Mouse (Mus musculus) megakaryocyte, embryonic 14.5 days (primary cell): ENCODE data around the gene Dcaf10.

Experiments
- FLI1 ChIP-seq: IDR thresholded peaks from 2 replicates; pipeline ENCODE4 v1.6.1; 2012; ENCODE audit warnings: low read length, inconsistent platforms, mixed read lengths
- GATA1 ChIP-seq: IDR thresholded peaks from 3 replicates; pipeline ENCODE4 v1.6.1; 2012; ENCODE audit warnings: mixed read lengths, low read length, inconsistent platforms, borderline replicate concordance

DNA sequence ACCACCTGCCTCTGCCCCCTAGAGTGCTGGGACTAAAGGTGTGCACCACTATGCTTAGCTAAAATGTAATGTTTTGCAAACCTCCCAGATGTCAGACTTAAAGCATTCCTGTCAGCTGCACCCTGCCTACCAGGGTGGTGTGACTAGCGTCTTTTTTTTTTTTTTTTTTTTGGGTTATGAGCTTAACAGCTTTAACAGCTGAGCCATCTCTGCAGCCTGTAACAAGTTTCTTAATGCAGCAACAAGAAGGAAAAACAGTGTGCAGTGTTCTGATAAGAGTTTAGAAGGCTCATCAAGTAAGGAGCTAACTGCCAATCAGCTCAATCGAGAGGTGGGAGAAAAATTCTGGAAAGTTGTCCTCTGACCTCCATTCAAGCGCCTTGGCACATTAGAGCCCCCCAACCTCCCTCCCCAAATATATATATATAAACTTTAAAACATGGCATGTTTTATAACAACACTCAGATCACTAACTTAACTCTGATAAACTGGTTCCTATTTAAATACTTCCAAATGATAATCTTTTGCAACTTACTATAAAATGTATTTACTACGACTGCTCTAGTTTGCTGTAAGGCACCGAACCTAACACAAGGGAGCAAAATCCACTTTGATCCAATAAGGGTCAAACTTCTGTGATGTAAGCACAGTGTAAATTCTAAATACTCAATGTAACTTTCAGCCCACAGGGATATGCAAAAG, 65.3 kb downstream of the Dcaf10 start:
- no peak for TF ChIP-seq GATA1
- no peak for TF ChIP-seq FLI1
